Mouse (Mus musculus) frontal cortex, adult 2 months (tissue): ENCODE measurements around the gene Rin1. TPM values are rescaled to one million over a fixed set of nuclear protein-coding genes. Genes with fewer than 3 reads are reported as not detected.
A peak's percentile ranks its signal among the peaks of the same experiment; 100 is the strongest.
"Not testable (repeated sequence)": the region's sequence is repeated elsewhere in the genome, so short reads cannot be mapped to it uniquely, and the experiment has no call there.

ENCODE experiments used
- DNase-seq, 2 experiments: peaks; one replicate each; pipeline ENCODE4 v3.0.0; 2022; ENCODE audit warnings: low spot score in 1 of 2; ENCODE audit errors: extremely low spot score in 1 of 2
- polyA plus RNA-seq: library from polyadenylated mRNA; depleted of rRNA; stranded (reverse); fragments of >200 nt; gene quantifications from 2 replicates; pipeline ENCODE4 v1.2.3, GENCODE M21; 2012; rRNA removed

Rin1 gene
- polyA plus RNA-seq, result 59.9 and 70.6 TPM in 2 replicates

- DNase-seq, result peak; percentile 84 to 88
These were observed at the start of gene Rin1 for GRCm38 (mm10) chr19:5050047-5050905. Gene Rin1, plus strand, starts transcription at chr19:5050481.

GRCm38 (mm10) chr19:5001666-5002406, 48.4 kb upstream of the Rin1 start:
- DNase-seq, result peak; percentile 97

- not testable (repeated sequence) for DNase-seq
These were observed 46.6 kb upstream of the Rin1 start for GRCm38 (mm10) chr19:5003644-5004043.

- DNase-seq, result no peak
These were observed 45.4 kb upstream of the Rin1 start for GRCm38 (mm10) chr19:5004925-5005324.

- DNase-seq, result no peak
These were observed 37.1 kb upstream of the Rin1 start for GRCm38 (mm10) chr19:5013138-5013537.

GRCm38 (mm10) chr19:5014961-5015398, 35.3 kb upstream of the Rin1 start:
- DNase-seq, result peak in 1 of 2 experiments; percentile 70

GRCm38 (mm10) chr19:5016221-5016742, 34.0 kb upstream of the Rin1 start:
- no peak for DNase-seq

- peak in 1 of 2 experiments; percentile 76 for DNase-seq
These were observed 33.5 kb upstream of the Rin1 start for GRCm38 (mm10) chr19:5016782-5017181.

GRCm38 (mm10) chr19:5017611-5018010, 32.7 kb upstream of the Rin1 start:
- no peak for DNase-seq

GRCm38 (mm10) chr19:5018191-5018590, 32.1 kb upstream of the Rin1 start:
- DNase-seq, result no peak

- no peak for DNase-seq
These were observed 28.9 kb upstream of the Rin1 start for GRCm38 (mm10) chr19:5021416-5021815.

- peak; percentile 83 to 92 for DNase-seq
These were observed 26.4 kb upstream of the Rin1 start, which contains the start of gene Slc29a2 for GRCm38 (mm10) chr19:5023621-5024479. Gene Slc29a2, plus strand, starts transcription at chr19:5023860.

GRCm38 (mm10) chr19:5026111-5026510, 24.2 kb upstream of the Rin1 start:
- DNase-seq, result no peak

- no peak for DNase-seq
These were observed 17.6 kb upstream of the Rin1 start for GRCm38 (mm10) chr19:5032686-5033085.

GRCm38 (mm10) chr19:5036577-5036976, 13.7 kb upstream of the Rin1 start:
- DNase-seq, result no peak

- DNase-seq, result peak; percentile 77 to 94
These were observed 12.4 kb upstream of the Rin1 start for GRCm38 (mm10) chr19:5037678-5038571.

- peak; percentile 77 to 90 for DNase-seq
These were observed 11.5 kb upstream of the Rin1 start, which contains the start of the genes B4gat1 and AC124502.3 for GRCm38 (mm10) chr19:5038709-5039156. Gene B4gat1, plus strand, starts transcription at chr19:5038826. Gene AC124502.3, plus strand, starts transcription at chr19:5038891.

- DNase-seq, result no peak
These were observed 10.8 kb upstream of the Rin1 start for GRCm38 (mm10) chr19:5039301-5040114.
